Mouse (Mus musculus) cerebellum, adult 2 months (tissue): ENCODE data around the gene Erbin.

Experiments used
- CTCF ChIP-seq: fragments of 200-500 bp; IDR thresholded peaks from 2 replicates; pipeline ENCODE4 v1.5.1; 2011; ENCODE audit warnings: low read depth, mild to moderate bottlenecking, control low read depth, low read length, moderate library complexity, borderline replicate concordance; ENCODE audit not compliant: insufficient read depth
- POLR2A ChIP-seq: fragments of 200-500 bp; IDR thresholded peaks from 2 replicates; pipeline ENCODE4 v1.6.1; 2011; ENCODE audit warnings: low read length, control low read depth, borderline replicate concordance; ENCODE audit not compliant: insufficient read depth

DNA sequence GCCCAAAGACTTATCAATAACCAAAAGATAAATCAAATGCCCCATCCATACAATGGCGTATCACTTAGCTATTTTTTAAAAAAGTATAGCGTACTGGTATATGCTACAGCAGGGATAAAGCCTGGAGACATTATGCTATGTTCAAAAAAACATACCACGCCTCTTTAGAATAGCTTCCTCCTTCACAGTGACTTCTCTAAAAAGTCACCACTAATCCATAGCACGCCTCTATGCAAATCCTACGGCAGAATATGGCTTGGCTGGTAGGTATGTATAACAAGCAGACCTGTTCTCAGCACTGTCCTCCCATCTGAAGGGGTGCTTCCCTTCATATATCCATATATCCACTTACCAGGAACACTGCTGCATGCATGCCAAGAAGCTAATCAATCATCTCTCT, 27.2 kb downstream of the Erbin start:
- TF ChIP-seq POLR2A (no peak), CTCF (no peak)
